Mouse (Mus musculus) midbrain, postnatal 0 days (tissue): ENCODE data around the gene Gm16181. TPM values are rescaled to one million over a fixed set of nuclear protein-coding genes. Genes with fewer than 3 reads are reported as not detected.

Source experiments
- ATAC-seq: fragments of 200-750 bp; cut with Nextera tagmentation; 2 replicates; pipeline ENCODE4 v1.8.0; 2017; ENCODE audit warnings: moderate number of reproducible peaks, mild to moderate bottlenecking, moderate TSS enrichment, moderate library complexity; ENCODE audit not compliant: low FRiP score
- DNase-seq: peaks from one replicate; pipeline ENCODE4 v3.0.0-alpha.2; 2015; ENCODE audit warnings: low spot score
- H3K27ac ChIP-seq: fragments of 300-500 bp; sonication (generic); 2 replicates; pipeline ENCODE4 v1.5.1; 2014; ENCODE audit warnings: low read depth, mild to moderate bottlenecking, low read length, mixed read lengths
- H3K27me3 ChIP-seq: fragments of 300-500 bp; sonication (generic); 2 replicates; pipeline ENCODE4 v1.6.1; 2014; ENCODE audit warnings: low read length, control low read depth, mixed read lengths; ENCODE audit not compliant: insufficient read depth
- H3K36me3 ChIP-seq: fragments of 300-500 bp; sonication (generic); 2 replicates; pipeline ENCODE4 v1.6.1; 2014; ENCODE audit warnings: low read length, control low read depth, mixed read lengths; ENCODE audit not compliant: insufficient read depth
- H3K4me1 ChIP-seq: fragments of 300-500 bp; sonication (generic); 2 replicates; pipeline ENCODE4 v1.6.1; 2014; ENCODE audit warnings: mild to moderate bottlenecking, control low read depth, antibody characterized with exemption, low read length, mixed read lengths; ENCODE audit not compliant: insufficient read depth
- H3K4me2 ChIP-seq: fragments of 300-500 bp; sonication (generic); 2 replicates; pipeline ENCODE4 v1.6.1; 2014; ENCODE audit warnings: low read depth, mild to moderate bottlenecking, low read length, mixed read lengths; ENCODE audit not compliant: poor library complexity, severe bottlenecking
- H3K4me3 ChIP-seq: fragments of 300-500 bp; sonication (generic); 2 replicates; pipeline ENCODE4 v1.5.1; 2014; ENCODE audit warnings: low read depth, mild to moderate bottlenecking, low read length, moderate library complexity
- H3K9ac ChIP-seq: fragments of 300-500 bp; sonication (generic); replicated peaks from 2 replicates; pipeline ENCODE4 v1.6.1; 2014; ENCODE audit warnings: mild to moderate bottlenecking, low read length, moderate library complexity, mixed read lengths; ENCODE audit not compliant: poor library complexity, severe bottlenecking
- H3K9me3 ChIP-seq: fragments of 300-500 bp; sonication (generic); 2 replicates; pipeline ENCODE4 v1.6.1; 2016; ENCODE audit warnings: low read length, control low read depth
- CTCF ChIP-seq: IDR thresholded peaks from 2 replicates; pipeline ENCODE4 v1.5.1; 2016; ENCODE audit warnings: antibody characterized with exemption, mild to moderate bottlenecking
- WGBS: fragments of 180-500 bp; shearing (Covaris S2); extraction: QIAGEN DNeasy Blood & Tissue Kit; methylation state at CpG from one replicate; pipeline ENCODE4 v1.1.7; 2014; 5-methylcytosine and 5-hydroxymethylcytosine counted together
- polyA plus RNA-seq: library from polyadenylated mRNA; unstranded; fragments of >200 nt; fragmentation: Nextera tagmentation; extraction: Ambion mirVana; gene quantifications from 2 replicates; pipeline ENCODE4 v1.2.1, GENCODE M21; 2015
- total RNA-seq: library from RNA; depleted of rRNA; stranded (reverse); fragments of >200 nt; gene quantifications from 2 replicates; pipeline ENCODE4 v1.2.3, GENCODE M21; 2014

Gm16181 gene
- total and polyA plus RNA-seq, 2 experiments from 2014 or later: 0.33 TPM; not detected in 1

GRCm38 (mm10) chr17:35187959-35188610, 32.5 kb upstream of the Gm16181 start, which contains the start of gene Lst1:
Gene Lst1 (minus strand): TSS chr17:35188439.
- Histone ChIP-seq H3K9ac (no peak within 1 kb of the TSS), H3K36me3 (no peaks in the 10 kb centered on the region), H3K27me3 (no peaks in the 10 kb centered on the region), H3K4me1 (no peaks in the 10 kb centered on the region), H3K9me3 (no peaks in the 10 kb centered on the region), H3K4me2 (no peak within 1 kb of the TSS), H3K27ac (no peak within 1 kb of the TSS), H3K4me3 (no peak within 1 kb of the TSS)
- WGBS: 67% methylated on average over 7 of the region's 7 CpGs
- ATAC-seq (no peak), DNase-seq (no peak)
- TF ChIP-seq CTCF: no peak

- H3K4me3 ChIP-seq: no peak overlapping the region
- ATAC-seq (no peak), DNase-seq (no peak)
- 76% methylated on average over 1 of the region's 1 CpGs for WGBS
- H3K36me3 ChIP-seq: no peaks in the 10 kb centered on the region
- H3K9me3 ChIP-seq: no peaks in the 10 kb centered on the region
- TF ChIP-seq CTCF: no peak
- H3K27ac ChIP-seq: no peak overlapping the region
- H3K27me3 ChIP-seq: peaks cover 3% of the 10 kb centered on the region; the same call in 1 of the 2 replicates
- H3K4me2 ChIP-seq: no peak overlapping the region
- no peak overlapping the region for H3K9ac ChIP-seq
- H3K4me1 ChIP-seq: no peaks in the 10 kb centered on the region
These were observed 31.4 kb upstream of the Gm16181 start for GRCm38 (mm10) chr17:35189186-35189585.

- no peak for TF ChIP-seq CTCF
- no peak for DNase-seq
These were observed 30.5 kb upstream of the Gm16181 start for GRCm38 (mm10) chr17:35190096-35190495.

GRCm38 (mm10) chr17:35191723-35192122, 28.9 kb upstream of the Gm16181 start:
- no peak overlapping the region for H3K4me2 ChIP-seq
- TF ChIP-seq CTCF: no peak
- H3K27ac ChIP-seq: no peak overlapping the region
- no peak overlapping the region for H3K4me3 ChIP-seq
- DNase-seq: no peak
- H3K27me3 ChIP-seq: peaks cover 14% of the 10 kb centered on the region
- 62% methylated on average over 2 of the region's 2 CpGs for WGBS
- H3K9ac ChIP-seq: no peak overlapping the region
- no peaks in the 10 kb centered on the region for H3K9me3 ChIP-seq
- H3K36me3 ChIP-seq: no peaks in the 10 kb centered on the region
- no peaks in the 10 kb centered on the region for H3K4me1 ChIP-seq
- no peak for ATAC-seq

More at GRCm38 (mm10) chr17:35190096-35190495, 30.5 kb upstream of the Gm16181 start:
- 69% methylated on average over 4 of the region's 4 CpGs for WGBS
- Histone ChIP-seq H3K4me3 (no peak overlapping the region), H3K9ac (no peak overlapping the region), H3K9me3 (no peaks in the 10 kb centered on the region), H3K4me2 (no peak overlapping the region), H3K36me3 (no peaks in the 10 kb centered on the region), H3K27ac (no peak overlapping the region), H3K4me1 (no peaks in the 10 kb centered on the region), H3K27me3 (peaks cover 12% of the 10 kb centered on the region)
- ATAC-seq: no peak

- H3K36me3 ChIP-seq: no peaks in the 10 kb centered on the region
- no peaks in the 10 kb centered on the region for H3K4me1 ChIP-seq
- H3K27ac ChIP-seq: no peak overlapping the region
- WGBS: 82% methylated on average over 5 of the region's 5 CpGs
- no peak for DNase-seq
- H3K9me3 ChIP-seq: no peaks in the 10 kb centered on the region
- no peak overlapping the region for H3K4me2 ChIP-seq
- peaks cover 14% of the 10 kb centered on the region for H3K27me3 ChIP-seq
- no peak overlapping the region for H3K4me3 ChIP-seq
- no peak for ATAC-seq
- H3K9ac ChIP-seq: no peak overlapping the region
- no peak for TF ChIP-seq CTCF
These were observed 27.7 kb upstream of the Gm16181 start for GRCm38 (mm10) chr17:35192924-35193323.

GRCm38 (mm10) chr17:35193881-35194843, 26.5 kb upstream of the Gm16181 start, which contains the start of gene Ltb:
Gene Ltb (plus strand): TSS chr17:35194439.
- TF ChIP-seq CTCF: no peak

More at GRCm38 (mm10) chr17:35193881-35194843, 26.5 kb upstream of the Gm16181 start, which contains the start of gene Ltb:
- Histone ChIP-seq H3K36me3 (no peaks in the 10 kb centered on the region), H3K4me2 (peak within 1 kb of the TSS; percentile 59), H3K27ac (no peak within 1 kb of the TSS), H3K9ac (no peak within 1 kb of the TSS), H3K4me1 (no peaks in the 10 kb centered on the region), H3K9me3 (no peaks in the 10 kb centered on the region), H3K4me3 (peak within 1 kb of the TSS; percentile 40; the same call in 1 of the 2 replicates), H3K27me3 (peaks cover 14% of the 10 kb centered on the region)
- 80% methylated on average over 28 of the region's 28 CpGs for WGBS
- no peak for ATAC-seq
- no peak for DNase-seq
